Mouse (Mus musculus): ENCODE measurements around the gene St8sia1. TPM values are rescaled to one million over a fixed set of nuclear protein-coding genes. Genes with fewer than 3 reads are reported as not detected.

The St8sia1 gene
- polyA plus RNA-seq, 1 experiment, result 2.5 TPM

DNA sequence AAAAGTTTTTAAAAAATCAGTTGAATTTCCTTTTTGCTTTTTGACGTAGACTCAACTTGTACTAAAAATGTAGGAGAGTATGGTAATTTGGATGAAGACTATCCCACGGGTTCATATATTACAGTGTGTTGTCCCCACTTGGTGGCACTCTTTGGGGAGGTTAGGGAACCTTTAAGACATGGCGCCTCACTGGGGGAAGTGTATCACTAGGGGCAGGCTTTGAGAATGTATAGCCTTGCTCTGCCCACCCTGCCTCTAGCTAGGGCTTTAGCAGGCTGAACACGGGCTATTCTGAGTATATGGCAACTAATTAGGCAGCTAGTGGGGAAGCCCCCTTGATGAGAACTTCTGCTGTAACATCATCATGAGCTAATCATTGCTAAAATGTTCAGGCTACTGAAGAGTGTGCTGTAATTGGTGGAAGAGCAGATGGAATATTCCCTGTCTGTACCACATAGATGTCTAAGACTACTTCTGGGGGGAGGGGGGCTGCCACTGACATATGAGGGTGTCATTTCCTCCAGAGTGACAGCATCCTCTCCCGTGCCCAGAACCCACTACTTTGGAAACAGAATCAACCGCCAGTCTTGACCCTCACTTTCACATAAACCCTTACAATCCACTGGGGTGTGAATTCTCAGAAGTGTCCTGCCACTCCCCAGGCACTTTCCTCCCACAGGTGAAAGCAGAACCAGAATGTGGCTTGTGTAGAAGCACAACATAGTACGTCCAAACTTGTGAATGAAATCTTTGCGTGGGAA, 116.2 kb downstream of the St8sia1 start:
- Histone ChIP-seq H3K4me1 (ENCODE audit: control insufficient read depth, insufficient read depth, low read length) (no peaks in the 10 kb centered on the region), H3K27ac (ENCODE audit: control insufficient read depth, insufficient read depth, low read depth, low read length) (no peak overlapping the region), H3K4me3 (ENCODE audit: control insufficient read depth, low read depth, low read length) (no peak overlapping the region), H3K36me3 (ENCODE audit: control insufficient read depth, insufficient read depth, low read length) (no peaks in the 10 kb centered on the region), H3K27me3 (ENCODE audit: control insufficient read depth, insufficient read depth, low read length) (no peaks in the 10 kb centered on the region)
- no peak for TF ChIP-seq POLR2A (IDR thresholded peaks at IDR 0.05; ENCODE audit: control insufficient read depth, low read depth, low read length)
- no peak for TF ChIP-seq CTCF (IDR thresholded peaks at IDR 0.05; ENCODE audit: control insufficient read depth, insufficient read depth, insufficient replicate concordance, low read depth, low read length)

DNA sequence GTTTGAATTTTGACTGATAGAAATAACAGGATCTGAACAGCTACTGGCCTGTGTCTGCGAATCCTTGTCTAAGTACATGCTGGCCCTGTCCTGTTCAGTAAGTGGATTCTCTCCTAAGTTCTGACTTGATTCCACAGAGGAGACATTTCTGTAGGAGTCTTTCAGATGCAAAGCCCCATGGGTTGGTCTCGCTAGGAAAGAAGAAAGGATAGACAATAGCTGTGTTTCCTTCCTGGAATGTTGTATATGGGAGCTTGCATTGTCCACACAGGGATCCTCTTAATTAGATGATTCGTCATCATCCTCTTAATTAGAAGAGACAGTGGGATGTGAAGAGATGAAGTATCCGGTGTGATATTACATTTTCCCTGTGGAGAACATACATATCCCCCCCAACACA, 117.4 kb downstream of the St8sia1 start:
- H3K36me3 ChIP-seq (ENCODE audit: control insufficient read depth, insufficient read depth, low read length), result no peaks in the 10 kb centered on the region
- H3K27ac ChIP-seq (ENCODE audit: control insufficient read depth, insufficient read depth, low read depth, low read length), result no peak overlapping the region
- no peaks in the 10 kb centered on the region for H3K27me3 ChIP-seq (ENCODE audit: control insufficient read depth, insufficient read depth, low read length)
- no peak for TF ChIP-seq CTCF (IDR thresholded peaks at IDR 0.05; ENCODE audit: control insufficient read depth, insufficient read depth, insufficient replicate concordance, low read depth, low read length)
- no peak for TF ChIP-seq POLR2A (IDR thresholded peaks at IDR 0.05; ENCODE audit: control insufficient read depth, low read depth, low read length)
- H3K4me1 ChIP-seq (ENCODE audit: control insufficient read depth, insufficient read depth, low read length), result no peaks in the 10 kb centered on the region
- H3K4me3 ChIP-seq (ENCODE audit: control insufficient read depth, low read depth, low read length), result no peak overlapping the region

DNA sequence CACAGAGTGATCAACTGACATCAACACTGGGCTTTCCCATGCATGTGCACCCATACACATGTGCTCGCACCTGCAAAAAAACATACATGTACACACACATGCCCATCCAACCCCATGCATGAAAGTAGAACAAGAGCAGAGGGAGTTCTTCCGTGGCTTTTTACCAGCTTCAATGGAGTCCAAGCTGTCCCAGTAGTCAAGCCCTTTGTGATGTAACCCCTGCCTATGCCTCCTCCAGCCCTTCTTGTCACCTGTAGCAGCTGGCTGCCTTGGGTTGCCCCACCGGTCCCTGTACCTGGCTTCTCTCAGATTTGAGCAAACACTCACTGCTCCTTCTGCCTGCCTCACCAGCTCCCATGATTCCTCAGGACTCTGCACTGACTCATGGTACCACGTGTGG, 119.2 kb downstream of the St8sia1 start:
- H3K27ac ChIP-seq (ENCODE audit: control insufficient read depth, insufficient read depth, low read depth, low read length), result no peak overlapping the region
- H3K27me3 ChIP-seq (ENCODE audit: control insufficient read depth, insufficient read depth, low read length), result no peaks in the 10 kb centered on the region
- no peaks in the 10 kb centered on the region for H3K4me1 ChIP-seq (ENCODE audit: control insufficient read depth, insufficient read depth, low read length)
- no peak overlapping the region for H3K4me3 ChIP-seq (ENCODE audit: control insufficient read depth, low read depth, low read length)
- no peaks in the 10 kb centered on the region for H3K36me3 ChIP-seq (ENCODE audit: control insufficient read depth, insufficient read depth, low read length)
- TF ChIP-seq POLR2A (IDR thresholded peaks at IDR 0.05; ENCODE audit: control insufficient read depth, low read depth, low read length), result no peak
- no peak for TF ChIP-seq CTCF (IDR thresholded peaks at IDR 0.05; ENCODE audit: control insufficient read depth, insufficient read depth, insufficient replicate concordance, low read depth, low read length)

DNA sequence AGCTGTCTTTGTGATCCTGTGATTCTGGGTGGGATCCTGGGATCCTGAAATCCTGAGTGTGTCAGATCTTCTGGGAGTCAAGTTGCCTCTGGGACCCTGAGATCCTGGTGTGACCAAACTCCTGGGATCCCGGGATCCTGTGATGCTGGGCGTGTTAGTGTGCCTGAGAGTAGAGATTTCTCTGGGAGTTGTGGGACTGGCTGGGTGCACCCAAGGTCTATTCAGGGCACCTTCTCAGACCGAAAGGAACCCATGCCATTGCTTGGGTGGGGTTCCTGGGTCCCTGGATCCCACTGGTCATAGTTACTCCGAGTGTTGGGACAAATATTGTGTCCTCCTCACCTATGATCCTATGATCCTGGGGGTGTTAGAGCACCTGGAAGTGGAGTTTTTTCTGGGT, 120.2 kb downstream of the St8sia1 start:
- H3K36me3 ChIP-seq (ENCODE audit: control insufficient read depth, insufficient read depth, low read length), result no peaks in the 10 kb centered on the region
- no peaks in the 10 kb centered on the region for H3K27me3 ChIP-seq (ENCODE audit: control insufficient read depth, insufficient read depth, low read length)
- TF ChIP-seq CTCF (IDR thresholded peaks at IDR 0.05; ENCODE audit: control insufficient read depth, insufficient read depth, insufficient replicate concordance, low read depth, low read length) (no peak), POLR2A (IDR thresholded peaks at IDR 0.05; ENCODE audit: control insufficient read depth, low read depth, low read length) (no peak)

DNA sequence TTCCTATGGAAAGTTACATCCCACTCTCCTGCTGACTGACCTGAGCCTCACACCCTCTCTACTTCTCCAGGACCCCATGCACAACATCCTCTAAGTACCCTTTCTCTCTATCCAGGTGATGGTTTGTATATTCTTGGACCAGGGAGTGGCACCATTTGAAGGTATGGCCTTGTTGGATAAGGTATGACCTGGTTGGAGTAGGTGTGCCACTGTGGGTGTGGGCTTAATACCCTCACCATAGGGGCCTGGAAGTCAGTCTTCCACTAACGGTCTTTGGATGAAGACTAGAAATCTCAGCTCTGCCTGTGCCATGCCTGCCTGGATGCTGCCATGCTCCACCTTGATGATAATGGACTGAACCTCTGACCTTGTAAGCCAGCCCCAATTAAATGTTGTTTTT, 125.8 kb downstream of the St8sia1 start:
- no peaks in the 10 kb centered on the region for H3K27me3 ChIP-seq (ENCODE audit: control insufficient read depth, insufficient read depth, low read length)
- H3K4me1 ChIP-seq (ENCODE audit: control insufficient read depth, insufficient read depth, low read length), result peaks cover 3% of the 10 kb centered on the region; the same call in 1 of the 2 replicates
- no peak overlapping the region for H3K4me3 ChIP-seq (ENCODE audit: control insufficient read depth, low read depth, low read length)
- no peak overlapping the region for H3K27ac ChIP-seq (ENCODE audit: control insufficient read depth, insufficient read depth, low read depth, low read length)
- TF ChIP-seq POLR2A (IDR thresholded peaks at IDR 0.05; ENCODE audit: control insufficient read depth, low read depth, low read length), result no peak
- TF ChIP-seq CTCF (IDR thresholded peaks at IDR 0.05; ENCODE audit: control insufficient read depth, insufficient read depth, insufficient replicate concordance, low read depth, low read length), result no peak
- no peaks in the 10 kb centered on the region for H3K36me3 ChIP-seq (ENCODE audit: control insufficient read depth, insufficient read depth, low read length)

More for the DNA sequence above, 120.2 kb downstream of the St8sia1 start:
- Histone ChIP-seq H3K4me3 (ENCODE audit: control insufficient read depth, low read depth, low read length) (no peak overlapping the region), H3K27ac (ENCODE audit: control insufficient read depth, insufficient read depth, low read depth, low read length) (no peak overlapping the region), H3K4me1 (ENCODE audit: control insufficient read depth, insufficient read depth, low read length) (no peaks in the 10 kb centered on the region)

DNA sequence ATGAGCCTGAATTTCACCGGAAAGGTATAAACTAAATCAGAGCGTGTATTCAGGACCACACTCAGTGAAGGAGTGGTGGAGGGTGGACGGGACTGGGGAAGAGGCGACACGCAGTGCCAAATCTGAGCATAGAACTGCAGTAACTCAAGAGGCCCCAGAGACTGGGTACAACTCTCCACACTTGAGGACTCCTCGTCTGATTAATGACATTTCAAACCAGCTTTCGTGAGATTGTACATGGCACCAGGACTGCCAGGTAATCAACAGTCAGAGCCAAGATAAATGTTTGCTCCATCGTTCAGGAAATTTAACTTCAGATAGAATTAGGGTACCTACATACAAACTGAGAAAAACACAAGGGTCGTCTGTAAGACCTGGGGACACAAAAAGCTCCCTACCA, 126.9 kb downstream of the St8sia1 start:
- no peaks in the 10 kb centered on the region for H3K36me3 ChIP-seq (ENCODE audit: control insufficient read depth, insufficient read depth, low read length)
- no peak overlapping the region for H3K27ac ChIP-seq (ENCODE audit: control insufficient read depth, insufficient read depth, low read depth, low read length)
- H3K4me1 ChIP-seq (ENCODE audit: control insufficient read depth, insufficient read depth, low read length), result peaks cover 3% of the 10 kb centered on the region; the same call in 1 of the 2 replicates
- H3K4me3 ChIP-seq (ENCODE audit: control insufficient read depth, low read depth, low read length), result no peak overlapping the region
- TF ChIP-seq POLR2A (IDR thresholded peaks at IDR 0.05; ENCODE audit: control insufficient read depth, low read depth, low read length) (no peak), CTCF (IDR thresholded peaks at IDR 0.05; ENCODE audit: control insufficient read depth, insufficient read depth, insufficient replicate concordance, low read depth, low read length) (no peak)
- no peaks in the 10 kb centered on the region for H3K27me3 ChIP-seq (ENCODE audit: control insufficient read depth, insufficient read depth, low read length)

DNA sequence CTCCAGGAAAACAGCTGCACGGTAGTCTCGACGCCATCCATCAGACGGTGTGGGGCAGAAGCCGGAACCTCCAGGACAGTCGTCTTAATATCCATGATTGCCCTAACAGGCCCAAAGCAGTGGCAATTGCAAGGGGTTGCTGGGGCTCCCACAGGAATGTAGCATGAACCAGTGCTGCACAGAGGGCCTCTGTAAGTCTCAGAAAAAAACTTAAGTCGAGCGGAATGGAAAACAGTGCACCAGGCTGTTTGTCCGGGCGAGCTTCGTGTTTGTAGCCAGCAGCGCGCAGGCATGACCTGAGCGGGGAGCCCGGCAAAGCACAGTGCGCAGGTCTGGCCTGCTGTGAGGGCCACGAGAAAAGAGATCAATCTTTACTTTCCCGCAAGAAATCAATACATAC, 128.5 kb downstream of the St8sia1 start:
- Histone ChIP-seq H3K27me3 (ENCODE audit: control insufficient read depth, insufficient read depth, low read length) (no peaks in the 10 kb centered on the region), H3K36me3 (ENCODE audit: control insufficient read depth, insufficient read depth, low read length) (no peaks in the 10 kb centered on the region), H3K4me1 (ENCODE audit: control insufficient read depth, insufficient read depth, low read length) (peaks cover 3% of the 10 kb centered on the region; the same call in 1 of the 2 replicates), H3K27ac (ENCODE audit: control insufficient read depth, insufficient read depth, low read depth, low read length) (no peak overlapping the region), H3K4me3 (ENCODE audit: control insufficient read depth, low read depth, low read length) (no peak overlapping the region)
- no peak for TF ChIP-seq CTCF (IDR thresholded peaks at IDR 0.05; ENCODE audit: control insufficient read depth, insufficient read depth, insufficient replicate concordance, low read depth, low read length)
- no peak for TF ChIP-seq POLR2A (IDR thresholded peaks at IDR 0.05; ENCODE audit: control insufficient read depth, low read depth, low read length)
